Mouse (Mus musculus) CD4-positive helper T cell, adult 2 months (primary cell): Measurements from ENCODE around the gene Tbx5.

Source experiments
- DNase-seq: peaks from one replicate; pipeline ENCODE4 v3.0.0-alpha.2; 2012; ENCODE audit warnings: low read depth, missing footprints, low spot score

Gene Tbx5

GRCm38 (mm10) chr5:119810994-119811690 is 21.3 kb upstream of the Tbx5 start:
- no peak for DNase-seq

DNA sequence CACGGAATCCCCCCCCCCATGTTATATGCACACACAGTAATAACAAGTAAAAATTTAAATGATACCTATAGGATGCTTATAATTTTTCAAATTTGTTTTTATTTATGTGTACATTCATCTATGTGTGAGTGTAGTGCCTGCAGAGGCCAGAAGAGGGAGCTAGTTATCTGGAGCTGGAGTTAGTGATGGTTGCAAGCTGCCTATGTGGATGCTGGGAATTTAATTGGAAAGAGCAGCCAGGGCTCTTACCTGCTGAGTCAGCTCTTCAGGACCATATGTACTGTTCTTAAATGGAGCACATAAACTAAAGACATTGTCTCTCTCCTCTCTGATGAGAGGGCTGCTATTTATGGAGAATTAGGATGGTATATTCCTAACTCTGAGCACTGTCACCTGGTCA is 17.2 kb upstream of the Tbx5 start:
- no peak for DNase-seq

- no peak for DNase-seq
Observed at GRCm38 (mm10) chr5:119820452-119820851, 12.0 kb upstream of the Tbx5 start.

GRCm38 (mm10) chr5:119821506-119821905 is 11.0 kb upstream of the Tbx5 start:
- DNase-seq = no peak

DNA sequence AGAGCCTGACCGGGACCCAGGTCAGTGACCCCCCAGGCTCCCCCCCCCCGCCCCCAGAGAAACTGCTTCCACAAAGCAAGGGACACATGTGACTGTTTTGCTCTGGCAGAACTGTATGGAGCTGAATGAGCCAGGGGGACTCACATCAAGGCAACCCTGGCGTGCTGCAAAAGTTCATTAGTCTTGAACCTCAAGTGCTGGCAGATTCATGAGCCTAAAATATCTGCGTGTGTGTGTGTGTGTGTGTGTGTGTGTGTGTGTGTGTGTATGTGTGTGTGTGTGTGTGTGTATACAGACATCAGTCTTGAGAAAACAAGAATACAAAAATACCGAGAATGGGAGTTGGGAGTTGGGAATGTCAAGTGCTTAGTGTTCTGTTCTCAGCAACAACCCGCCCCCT is 5.1 kb upstream of the Tbx5 start:
- no peak for DNase-seq

DNA sequence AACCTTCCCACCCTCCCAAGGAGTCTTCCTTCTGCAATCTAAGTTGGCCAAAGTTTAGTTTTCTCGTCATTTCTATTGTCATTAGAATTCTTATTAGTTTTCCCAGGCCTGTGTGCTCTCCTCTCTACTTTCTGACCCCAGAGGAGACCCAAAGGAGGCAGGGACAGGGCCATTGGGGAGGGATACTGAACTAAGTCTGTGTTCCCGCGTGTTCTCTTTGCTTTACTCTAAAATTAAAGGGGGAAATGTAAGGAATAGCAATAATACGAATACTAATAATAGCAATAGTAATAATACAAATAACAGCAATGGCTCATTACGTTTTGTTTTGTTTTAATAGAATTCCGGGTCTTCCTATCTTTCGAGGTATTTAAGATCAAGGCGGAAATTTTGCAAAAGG is 1.9 kb upstream of the Tbx5 start:
- no peak for DNase-seq

GRCm38 (mm10) chr5:119831201-119831771 is 1.2 kb upstream of the Tbx5 start:
- DNase-seq = no peak

GRCm38 (mm10) chr5:119831791-119832478 is 533 bp upstream of the Tbx5 start:
- DNase-seq = no peak

- DNase-seq = no peak
Observed at GRCm38 (mm10) chr5:119833223-119834030, 959 bp downstream of the Tbx5 start.

- no peak for DNase-seq
Observed at GRCm38 (mm10) chr5:119834031-119834403, 1.5 kb downstream of the Tbx5 start.

DNA sequence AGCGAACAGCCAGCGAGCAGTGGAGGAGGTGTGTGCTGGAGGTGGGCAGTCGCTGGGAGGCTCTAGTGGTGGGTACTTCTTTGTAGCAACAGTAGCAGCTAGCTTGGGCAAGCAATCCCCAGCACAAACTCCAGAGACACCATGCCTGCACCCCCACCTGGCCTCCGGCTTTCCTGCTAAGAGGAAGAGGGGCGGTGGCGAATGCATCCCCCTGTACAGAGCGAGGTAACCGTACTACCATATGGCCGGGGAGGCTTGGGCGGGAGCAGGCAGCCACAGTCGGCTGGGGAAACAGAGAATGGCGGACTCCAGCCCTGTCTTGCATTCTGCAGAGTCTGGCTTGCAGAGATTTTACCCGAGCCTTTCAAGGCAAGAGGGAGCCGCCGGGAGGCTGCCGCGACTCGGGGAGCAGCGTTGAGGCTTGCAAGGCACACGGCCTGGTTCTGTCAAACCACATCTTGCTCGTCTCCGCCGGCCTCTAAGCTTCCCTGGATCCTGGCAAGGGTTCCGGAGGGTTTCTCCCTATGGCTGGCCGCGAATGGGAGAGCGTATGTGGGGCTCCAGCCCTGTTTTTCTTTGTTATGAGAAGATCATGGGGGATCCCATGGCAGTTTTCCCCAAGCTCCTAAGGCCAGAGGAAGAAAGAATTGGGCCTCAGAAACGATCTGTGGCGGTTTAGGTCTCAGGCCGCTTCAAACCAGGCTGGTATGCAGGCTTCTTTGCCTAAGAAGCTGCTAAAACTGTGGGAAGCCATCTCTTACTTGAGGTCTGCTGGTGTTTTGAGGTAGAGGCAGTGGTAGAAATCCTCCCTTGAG is 2.8 kb downstream of the Tbx5 start:
- no peak for DNase-seq

DNA sequence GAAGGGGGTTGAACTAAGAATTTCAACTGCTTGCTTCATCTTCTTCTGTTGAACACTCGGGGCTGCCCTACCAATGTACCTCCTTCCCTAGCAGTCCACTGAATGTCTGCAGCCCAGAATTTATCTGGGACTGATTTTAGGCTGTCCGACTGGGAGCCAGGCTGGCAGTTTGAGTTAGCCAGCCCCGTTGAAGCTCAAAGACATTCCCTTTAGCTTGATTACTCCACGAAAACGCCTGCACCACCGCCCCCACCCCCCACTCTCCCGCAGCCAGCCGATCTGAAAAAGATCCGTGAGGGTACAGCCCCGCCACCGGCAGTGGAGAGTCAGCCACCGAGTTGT is 3.4 kb downstream of the Tbx5 start:
- DNase-seq = no peak

DNA sequence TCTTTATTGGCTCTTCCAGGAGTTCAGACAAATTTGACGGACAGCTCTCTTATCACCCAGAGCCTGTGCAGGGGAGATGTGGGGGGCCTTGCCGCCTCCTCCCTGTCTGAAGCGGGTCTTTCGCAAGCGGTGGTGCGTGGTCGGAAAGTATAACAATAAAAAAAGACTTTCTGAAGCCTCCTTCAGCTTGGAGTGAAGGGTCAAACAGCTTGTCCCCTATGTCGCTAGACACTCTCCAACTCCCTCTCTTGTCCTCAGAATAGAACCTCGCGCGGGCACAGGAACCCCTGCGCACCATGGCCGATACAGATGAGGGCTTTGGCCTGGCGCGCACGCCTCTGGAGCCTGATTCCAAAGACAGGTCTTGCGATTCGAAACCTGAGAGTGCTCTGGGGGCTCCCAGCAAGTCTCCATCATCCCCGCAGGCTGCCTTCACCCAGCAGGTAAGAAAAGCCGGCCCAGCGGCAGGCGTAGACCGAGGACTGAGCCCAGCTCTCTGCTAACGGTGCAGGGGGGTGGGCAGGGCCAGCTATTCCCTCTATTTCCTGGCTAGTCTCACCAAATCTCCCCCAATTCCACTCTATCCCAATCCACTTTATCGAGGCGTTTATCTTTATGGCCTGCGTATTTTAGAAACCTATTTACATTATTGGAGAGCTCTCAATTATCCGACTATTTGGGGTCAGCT is 4.3 kb downstream of the Tbx5 start:
- no peak for DNase-seq

DNA sequence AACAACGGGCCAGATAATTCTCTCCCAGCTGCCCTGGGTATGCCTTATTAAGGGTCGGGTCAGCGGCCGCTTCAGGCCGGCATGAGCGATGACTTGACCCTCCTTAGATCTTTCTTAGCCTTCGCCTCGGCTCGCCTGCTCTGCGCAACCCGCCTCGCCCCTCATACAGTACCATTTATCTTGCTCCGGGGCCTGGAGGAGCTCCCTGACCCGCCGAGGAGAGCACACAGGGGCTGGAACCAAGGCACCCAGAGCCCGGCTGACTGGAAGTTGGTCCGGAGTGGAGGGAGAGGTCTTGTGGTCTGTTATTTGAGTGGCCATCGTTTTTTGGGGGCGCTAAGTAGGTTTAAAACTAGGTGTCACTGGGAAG is 4.8 kb downstream of the Tbx5 start:
- DNase-seq = no peak

DNA sequence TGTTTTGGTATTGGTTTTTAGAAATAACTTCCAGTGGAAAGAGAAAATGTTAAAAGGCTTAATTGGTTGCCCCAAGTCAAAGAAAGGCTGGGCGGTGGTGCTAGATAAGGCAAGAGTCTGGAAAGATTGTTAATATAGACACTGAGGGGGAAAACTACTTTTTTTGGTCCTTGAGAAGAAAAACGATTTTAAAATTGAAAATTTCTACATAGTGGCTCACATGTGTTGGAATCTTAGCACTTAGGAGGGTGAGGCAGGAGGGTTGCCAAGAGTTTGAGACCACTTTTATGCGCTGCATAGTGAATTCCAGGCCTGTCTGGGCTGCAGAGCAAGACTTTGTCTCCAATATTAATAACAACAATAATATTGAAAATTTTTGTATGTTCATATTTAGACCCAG is 5.4 kb downstream of the Tbx5 start:
- DNase-seq = no peak

GRCm38 (mm10) chr5:119838441-119838840 is 6.0 kb downstream of the Tbx5 start:
- DNase-seq = no peak

- DNase-seq = no peak
Observed at GRCm38 (mm10) chr5:119839156-119839555, 6.7 kb downstream of the Tbx5 start.

DNA sequence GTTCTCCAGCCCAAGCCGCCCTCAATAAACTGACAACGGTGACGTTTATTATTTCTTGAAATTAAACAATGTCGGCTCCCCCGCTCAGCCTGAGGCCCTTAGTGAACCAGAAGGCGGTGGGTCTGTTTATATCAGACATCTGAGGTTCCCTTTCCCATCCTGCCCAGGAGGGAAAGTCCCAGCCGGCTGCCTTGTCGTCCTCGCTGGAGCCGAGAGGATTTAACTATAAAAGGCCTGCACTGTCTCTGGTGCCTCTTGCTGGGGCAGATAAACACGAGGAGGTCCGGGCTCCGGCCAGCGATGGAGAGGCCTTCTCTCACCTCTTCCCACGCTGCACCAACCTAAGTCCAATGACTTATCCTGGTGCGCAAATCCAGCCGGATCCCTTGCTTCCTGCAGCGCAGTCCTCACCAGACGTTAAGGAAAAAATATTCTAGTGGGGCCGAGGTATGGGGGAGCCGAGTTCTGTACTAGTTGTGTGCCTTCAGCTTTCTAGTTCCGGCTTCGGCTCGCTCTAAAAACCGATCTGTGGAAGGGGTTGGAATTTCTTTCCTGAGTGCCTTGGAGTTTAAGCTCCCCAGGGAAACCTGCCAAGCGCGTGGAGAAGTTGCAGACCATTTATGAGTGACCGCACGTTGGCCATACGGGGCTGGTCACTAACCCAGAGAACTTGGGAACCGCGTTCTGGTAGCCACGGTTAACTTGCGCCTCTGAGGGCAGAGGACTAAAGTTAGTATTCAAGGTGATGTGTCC is 7.3 kb downstream of the Tbx5 start:
- DNase-seq = no peak

GRCm38 (mm10) chr5:119840404-119840803 is 7.9 kb downstream of the Tbx5 start:
- DNase-seq = no peak
